Mouse (Mus musculus): ENCODE data around the gene Gm2663.
"Not testable (repeated sequence)": the region's sequence is repeated elsewhere in the genome, so short reads cannot be mapped to it uniquely, and the experiment has no call there.

The Gm2663 gene

DNA sequence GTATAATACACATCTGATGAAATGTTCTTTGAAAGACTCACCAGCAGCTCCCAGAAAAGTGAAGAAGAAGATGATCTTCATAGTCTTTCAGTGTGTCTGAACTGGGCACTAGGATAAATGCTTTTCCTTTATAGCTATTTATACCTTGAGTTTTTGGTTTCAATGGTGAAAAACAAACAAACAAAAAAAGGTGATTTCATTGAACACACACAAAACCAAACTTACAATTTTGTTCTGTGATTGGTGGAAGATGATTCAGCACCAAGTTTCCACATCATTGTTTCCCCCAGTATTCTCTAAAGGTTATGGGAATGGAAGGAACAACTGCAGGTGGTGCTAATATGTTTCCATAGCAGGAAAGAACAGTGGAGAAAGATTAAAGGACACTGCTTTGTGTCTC is at the start of gene Gm2663:
Gene Gm2663 (minus strand): TSS at position 101 of the 400 bp plus-strand sequence.
- not testable (repeated sequence) for DNase-seq (ENCODE audit: low spot score in 2 of 2)

DNA sequence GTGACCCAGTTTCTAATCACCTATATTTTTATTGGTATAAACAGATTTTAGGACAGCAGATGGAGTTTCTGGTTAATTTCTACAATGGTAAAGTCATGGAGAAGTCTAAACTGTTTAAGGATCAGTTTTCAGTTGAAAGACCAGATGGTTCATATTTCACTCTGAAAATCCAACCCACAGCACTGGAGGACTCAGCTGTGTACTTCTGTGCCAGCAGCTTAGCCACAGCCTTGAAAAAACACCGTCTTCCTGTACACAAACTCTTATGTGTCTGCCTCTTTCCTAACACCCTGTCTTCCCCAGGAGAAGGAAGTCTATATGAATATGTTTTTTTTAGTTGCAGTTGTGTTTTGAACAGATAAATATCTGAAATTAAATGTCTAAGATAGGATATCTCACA is 49.3 kb upstream of the Gm2663 start:
- no peak for DNase-seq (ENCODE audit: low spot score in 2 of 2)

DNA sequence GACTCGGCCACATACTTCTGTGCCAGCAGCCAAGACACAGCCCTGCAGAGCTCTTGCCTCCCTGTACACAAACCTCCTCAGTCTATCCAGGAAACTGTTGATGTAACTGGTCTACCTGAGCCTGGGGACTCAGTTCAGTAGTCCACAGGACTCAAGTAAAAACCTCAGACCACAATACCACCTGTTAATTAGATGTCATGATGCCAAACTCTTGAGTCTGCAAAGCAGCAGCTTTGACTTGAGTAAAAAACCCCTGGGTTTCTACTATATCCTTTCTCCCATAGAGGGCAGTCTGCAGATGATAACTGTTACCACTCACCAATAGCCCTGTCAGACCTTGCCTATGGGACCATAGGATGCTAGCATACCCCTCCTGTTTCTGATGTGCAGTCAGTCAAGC is 48.7 kb upstream of the Gm2663 start:
- no peak for DNase-seq (ENCODE audit: low spot score in 2 of 2)

DNA sequence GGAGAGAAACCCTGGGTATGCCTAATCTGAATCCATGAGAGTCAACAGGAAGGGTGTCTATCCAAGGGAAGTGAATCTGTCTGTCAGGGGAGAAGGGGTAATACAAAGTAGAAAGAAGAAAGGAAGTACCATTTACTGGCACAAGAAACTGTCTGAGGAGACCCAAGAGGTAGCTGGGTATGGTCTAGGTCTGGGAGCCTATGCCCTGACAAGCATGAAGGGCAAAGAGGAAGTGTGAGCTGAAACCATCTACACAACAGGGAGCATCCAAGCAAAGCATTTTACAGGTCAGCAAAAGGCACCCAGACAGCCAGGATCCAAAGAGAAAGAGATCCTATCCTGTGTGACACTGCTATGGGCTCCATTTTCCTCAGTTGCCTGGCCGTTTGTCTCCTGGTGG is 47.9 kb upstream of the Gm2663 start:
- DNase-seq (ENCODE audit: low spot score in 2 of 2): no peak

DNA sequence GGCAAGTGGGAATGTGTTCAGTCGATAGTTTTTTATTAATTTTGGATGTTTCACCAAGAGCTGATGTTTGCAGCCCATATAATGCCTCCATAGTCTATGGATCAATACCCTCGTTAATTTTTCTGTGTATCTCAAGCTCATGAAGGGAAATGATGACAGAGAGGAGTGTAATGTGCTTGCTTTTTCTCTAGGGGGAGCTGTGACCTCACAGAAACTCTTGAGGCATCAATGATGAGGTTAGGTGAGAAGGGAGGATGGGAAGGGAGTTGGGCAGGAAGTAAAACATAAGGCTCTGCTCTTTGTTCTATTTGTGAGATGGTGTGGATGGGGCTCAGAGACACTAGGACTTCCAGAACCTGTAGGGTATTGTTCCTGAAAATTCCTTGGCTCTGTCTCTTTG is 47.3 kb upstream of the Gm2663 start:
- no peak for DNase-seq (ENCODE audit: low spot score in 2 of 2)

DNA sequence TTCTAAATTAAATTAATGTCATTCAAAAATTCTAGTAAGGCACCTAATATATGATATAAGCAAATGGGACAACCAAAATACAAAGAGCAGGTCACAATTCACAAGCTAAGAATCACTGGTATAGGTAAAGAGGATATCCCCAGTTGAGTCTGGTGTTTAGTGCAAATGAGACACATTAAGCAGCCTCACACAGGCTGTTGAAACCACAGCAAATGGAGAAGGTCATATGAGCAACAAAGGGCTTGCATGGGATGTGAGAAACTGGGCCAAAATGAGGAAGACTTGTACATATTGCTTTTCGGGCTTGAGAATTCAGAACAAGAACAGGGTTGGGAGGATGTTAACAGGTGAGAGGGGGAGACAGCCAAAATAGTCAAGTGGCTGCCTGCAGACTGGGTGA is 45.5 kb upstream of the Gm2663 start:
- no peak for DNase-seq (ENCODE audit: low spot score in 2 of 2)

DNA sequence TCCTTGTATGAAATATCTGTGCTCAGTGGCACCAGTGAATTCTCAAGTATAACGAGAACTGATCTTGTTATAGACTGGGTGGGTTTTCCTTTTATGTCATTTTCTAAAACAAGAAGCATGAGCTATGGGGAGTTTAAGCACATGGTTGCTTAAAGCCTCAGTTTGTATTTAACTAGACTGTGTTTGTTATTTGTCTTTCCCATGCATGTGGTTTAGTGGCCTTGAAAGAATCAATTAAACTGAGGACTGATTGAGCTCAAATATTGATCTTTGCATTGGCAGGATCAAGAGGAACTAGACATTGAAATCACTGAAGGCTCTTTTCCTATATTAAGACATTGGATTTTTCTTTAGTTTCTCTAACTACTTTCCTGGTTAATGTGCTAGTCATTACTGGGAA is 45.0 kb upstream of the Gm2663 start:
- DNase-seq (ENCODE audit: low spot score in 2 of 2): no peak

DNA sequence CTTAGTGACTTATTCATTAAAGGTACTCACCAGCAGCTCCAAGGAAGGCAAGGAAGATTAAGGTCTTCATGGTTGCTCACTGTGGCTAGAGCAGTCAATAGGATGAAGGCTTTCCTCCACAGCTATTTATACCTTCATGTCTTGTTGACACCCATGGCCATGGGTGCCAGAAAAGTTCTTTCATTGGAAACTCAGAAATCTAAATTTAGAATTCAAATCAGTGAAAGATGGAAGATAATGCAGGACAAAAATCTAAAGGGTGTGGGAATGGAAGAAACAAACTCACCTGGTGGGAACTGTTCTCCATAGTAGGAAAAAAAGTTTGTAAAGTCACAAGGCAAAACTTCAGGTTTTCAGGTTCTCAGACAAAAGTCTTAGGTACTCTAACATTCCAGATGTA is 36.1 kb upstream of the Gm2663 start, which contains the start of gene 2210010C04Rik:
Gene 2210010C04Rik (minus strand): TSS at position 101 of the 400 bp plus-strand sequence.
- DNase-seq (ENCODE audit: low spot score in 2 of 2): no peak

DNA sequence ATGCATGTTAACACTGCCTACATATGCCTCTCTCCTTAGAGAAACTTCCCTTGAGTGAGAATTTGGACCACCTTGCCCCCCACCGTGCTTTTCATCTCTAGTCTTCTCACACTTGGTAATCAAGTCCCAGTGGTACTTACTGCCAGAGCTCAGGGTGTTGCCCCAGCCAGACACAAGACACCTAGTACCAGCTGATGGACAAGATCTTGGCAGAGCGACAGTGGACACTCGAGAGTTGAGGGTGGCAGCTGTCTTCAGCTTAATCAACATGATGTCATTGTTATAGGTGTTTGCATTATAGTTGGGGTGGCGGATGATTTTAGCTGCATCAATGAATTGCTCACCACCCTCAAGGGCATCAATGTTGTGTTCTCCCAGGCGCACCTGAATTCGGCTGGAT is 33.5 kb upstream of the Gm2663 start:
- DNase-seq (ENCODE audit: low spot score in 2 of 2): no peak

DNA sequence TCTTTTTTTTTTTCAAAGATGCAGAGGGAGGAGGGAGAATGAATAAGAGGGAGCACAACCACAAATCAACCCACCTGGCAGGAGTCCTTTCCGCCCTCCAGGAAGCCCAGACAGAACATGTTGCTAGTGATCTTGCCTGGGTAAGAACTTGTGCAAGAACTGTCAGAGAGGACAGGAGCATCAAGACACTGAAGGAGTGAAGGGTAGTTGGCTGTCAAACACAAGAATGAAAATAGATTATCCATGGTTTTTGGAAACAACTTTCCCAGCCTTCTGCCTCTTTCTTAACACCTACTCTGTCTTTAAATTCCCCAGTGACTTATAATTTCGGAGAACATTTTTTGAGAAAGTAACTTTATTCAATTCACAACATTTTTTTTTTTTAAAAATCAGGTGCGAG is 33.0 kb upstream of the Gm2663 start:
- no peak for DNase-seq (ENCODE audit: low spot score in 2 of 2)

DNA sequence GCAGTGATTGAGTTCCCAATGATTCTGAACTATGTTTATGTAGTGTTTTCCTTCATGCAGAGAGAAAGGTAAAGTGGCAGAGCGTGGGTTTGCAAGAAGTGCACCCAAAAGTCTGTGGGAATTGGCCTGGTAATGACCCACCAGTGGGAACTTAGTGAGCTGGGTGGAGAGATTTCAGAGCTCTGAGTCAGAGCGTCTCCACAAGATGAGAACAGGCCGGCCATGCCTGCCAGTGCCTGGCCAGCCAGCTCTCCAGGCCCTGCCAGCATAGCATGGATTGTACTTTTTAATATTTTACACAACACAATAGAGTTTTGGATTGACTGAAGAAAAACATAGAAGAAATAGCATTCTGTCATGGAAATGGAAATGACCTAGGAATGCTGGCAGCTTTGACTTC is 31.5 kb upstream of the Gm2663 start:
- no peak for DNase-seq (ENCODE audit: low spot score in 2 of 2)

DNA sequence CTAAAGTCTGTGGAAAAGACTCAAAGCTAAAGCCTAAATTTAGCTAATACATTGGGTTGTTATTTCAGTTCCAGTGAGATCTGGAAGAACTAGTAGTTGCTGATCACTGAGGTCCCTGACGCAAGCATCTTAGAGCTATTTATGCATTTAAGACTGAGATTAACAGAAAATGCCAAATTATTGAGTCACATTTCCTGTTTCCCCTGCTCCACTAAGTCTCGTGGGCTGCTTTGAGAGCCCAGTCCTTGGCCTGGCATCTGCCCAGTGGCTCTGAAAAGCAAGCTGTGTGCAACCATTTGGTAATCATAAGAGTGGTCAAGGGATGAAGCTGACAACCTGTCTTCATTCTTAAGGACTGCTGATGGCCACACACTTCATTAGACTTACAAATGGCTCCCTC is 27.8 kb upstream of the Gm2663 start:
- peak; percentile 41 to 43 for DNase-seq (ENCODE audit: low spot score in 2 of 2)

DNA sequence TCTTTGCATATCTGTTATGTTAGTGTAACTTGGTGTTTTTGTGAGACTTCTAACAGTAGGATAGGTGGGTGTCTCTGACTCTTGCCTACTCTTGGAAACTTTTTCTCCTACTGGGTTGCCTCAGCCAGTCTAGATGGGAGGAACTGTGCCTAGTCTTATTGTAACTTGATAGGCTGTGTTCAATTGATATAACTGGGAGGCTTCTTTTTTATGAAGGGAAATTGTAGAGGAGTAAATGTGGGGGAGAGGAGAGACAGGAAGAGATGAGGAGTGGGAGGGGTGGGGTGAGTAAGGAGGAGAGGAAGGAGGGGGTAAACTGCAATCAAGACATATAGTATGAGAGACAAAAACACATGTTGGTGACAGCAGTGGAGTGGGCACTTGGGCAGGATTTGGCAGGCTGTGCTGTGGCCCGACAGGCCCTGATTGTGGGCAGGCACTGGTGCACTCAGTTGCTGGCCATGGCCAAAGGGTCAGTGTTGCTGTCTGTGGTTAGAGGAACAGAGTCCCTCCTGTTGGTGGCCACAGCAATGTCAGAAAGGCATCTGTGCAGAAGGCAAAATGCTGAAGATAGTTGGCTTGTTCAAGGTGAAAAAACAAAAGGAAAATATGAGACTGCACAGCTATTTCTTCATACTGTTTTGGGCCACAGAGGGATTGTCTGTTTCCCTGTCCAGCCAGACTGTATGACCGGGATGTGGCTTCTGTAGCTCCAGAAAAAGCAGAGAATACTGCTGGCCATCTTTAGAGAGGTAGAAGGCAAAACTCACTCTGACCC is 26.8 kb upstream of the Gm2663 start:
- no peak for DNase-seq (ENCODE audit: low spot score in 2 of 2)

DNA sequence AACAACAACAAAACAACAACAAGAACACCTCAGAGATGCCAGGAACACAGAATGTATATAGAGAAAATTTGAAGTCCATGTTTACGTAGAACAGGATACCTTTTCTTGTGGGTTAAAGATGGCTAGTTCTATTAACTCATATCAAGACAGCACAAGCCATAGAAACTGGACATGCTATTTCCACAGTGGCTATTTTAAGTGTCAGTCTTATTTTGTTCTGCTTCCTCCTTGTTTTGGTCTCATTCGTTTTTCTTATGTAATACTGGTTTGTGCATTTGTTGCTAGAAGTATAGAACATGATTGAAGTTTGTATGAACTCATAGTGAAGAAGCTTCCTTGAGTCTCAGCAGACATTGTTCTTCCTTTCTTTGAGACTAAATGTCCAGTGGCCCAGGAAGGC is 19.9 kb upstream of the Gm2663 start:
- DNase-seq (ENCODE audit: low spot score in 2 of 2): no peak

DNA sequence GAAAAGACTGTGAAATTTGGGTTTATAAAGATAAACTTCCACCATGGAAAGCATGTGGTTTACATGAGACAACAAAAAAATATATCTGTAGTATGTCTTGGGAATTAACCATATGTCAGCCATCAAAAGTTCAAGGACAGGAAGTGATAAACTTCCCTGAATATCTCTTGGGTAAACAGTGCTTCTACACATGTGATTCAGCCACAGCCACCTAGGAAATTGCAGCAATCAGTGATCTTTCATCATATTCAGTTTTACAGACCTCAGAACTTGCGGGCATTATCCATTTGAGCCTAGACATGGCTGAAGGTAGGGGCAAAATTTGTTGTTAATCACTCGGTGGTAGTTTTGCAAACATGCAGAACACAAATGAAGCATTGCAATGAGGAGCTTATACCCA is 19.4 kb upstream of the Gm2663 start:
- no peak for DNase-seq (ENCODE audit: low spot score in 2 of 2)

DNA sequence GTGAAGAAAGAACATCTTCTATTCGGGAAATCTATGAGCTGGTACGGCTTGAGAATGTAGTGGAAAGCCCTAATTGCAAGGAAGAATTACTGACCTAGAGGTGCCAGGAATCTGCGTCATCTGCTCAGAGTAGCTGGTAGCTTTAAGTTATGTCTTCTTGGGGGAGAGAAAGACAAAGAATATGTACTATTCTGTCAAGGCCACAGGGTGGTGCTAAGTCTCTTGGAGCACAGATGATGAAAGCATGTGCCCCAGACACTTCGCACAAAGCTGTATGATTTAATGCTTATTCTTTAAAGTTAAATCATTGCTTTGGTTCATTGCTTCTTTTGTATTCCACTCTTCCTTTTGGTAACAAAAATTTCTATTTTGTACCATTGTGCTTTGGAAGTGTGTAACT is 15.8 kb upstream of the Gm2663 start:
- no peak for DNase-seq (ENCODE audit: low spot score in 2 of 2)

DNA sequence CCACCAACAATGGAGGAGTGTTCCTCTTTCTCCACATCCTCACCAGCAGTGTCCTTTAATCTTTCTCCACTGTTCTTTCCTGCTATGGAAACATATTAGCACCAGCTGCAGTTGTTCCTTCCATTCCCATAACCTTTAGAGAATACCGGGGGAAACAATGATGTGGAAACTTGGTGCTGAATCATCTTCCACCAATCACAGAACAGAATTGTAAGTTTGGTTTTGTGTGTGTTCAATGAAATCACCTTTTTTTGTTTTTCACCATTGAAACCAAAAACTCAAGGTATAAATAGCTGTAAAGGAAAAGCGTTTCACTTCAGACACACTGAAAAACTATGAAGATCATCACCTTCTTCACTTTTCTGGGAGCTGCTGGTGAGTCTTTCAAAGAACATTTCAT is 34.8 kb downstream of the Gm2663 start, which contains the start of gene 1810009J06Rik:
Gene 1810009J06Rik (plus strand): TSS at position 301 of the 400 bp plus-strand sequence.
- DNase-seq (ENCODE audit: low spot score in 2 of 2): not testable (repeated sequence)

DNA sequence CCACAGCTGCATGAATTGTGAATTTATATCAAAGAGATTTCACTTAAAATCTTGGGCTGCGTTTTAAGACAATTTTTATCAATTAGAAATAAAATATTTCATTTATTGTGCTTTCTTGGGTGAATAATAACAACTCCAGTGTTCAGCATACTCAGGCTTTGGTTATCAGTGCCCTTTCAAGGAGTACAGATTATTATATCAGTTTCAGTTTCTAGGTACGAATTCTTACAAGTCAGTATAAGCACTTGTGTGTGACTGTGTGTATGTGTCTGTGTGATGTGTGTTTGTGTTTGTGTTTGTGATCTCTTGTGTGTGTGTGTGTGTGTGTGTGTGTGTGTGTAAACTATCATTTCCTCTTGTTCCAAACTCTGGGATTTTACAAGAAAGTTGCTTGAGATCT is 45.6 kb downstream of the Gm2663 start:
- DNase-seq (ENCODE audit: low spot score in 2 of 2): no peak

DNA sequence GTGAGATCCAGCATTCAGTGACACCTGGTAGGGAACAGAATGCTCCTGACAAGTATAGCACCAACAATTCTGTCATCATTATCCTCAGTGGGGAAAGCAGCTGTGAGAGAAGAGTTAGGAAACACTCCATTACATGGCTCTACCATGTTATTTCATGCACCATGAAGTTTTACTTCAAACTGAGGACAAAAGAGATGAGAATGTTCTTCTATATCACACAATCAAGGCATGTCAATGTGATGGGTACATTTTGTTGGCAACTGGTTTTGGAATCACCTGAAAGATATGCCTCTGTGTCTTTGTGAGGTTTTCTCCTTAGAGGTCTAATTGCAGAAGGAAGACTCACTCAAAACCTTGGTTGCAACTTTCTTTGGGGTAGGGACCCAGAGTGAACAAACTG is 47.5 kb downstream of the Gm2663 start, which contains the start of gene Gm4744:
Gene Gm4744 (minus strand): TSS at position 101 of the 400 bp plus-strand sequence.
- DNase-seq (ENCODE audit: low spot score in 2 of 2): no peak
